Mouse (Mus musculus) myocyte (in vitro differentiated cells): ENCODE measurements around the gene Ccl9.

Experiments used
- CEBPB ChIP-seq: IDR thresholded peaks from 2 replicates; pipeline ENCODE4 v1.6.1; 2011; ENCODE audit warnings: mild to moderate bottlenecking, moderate library complexity; ENCODE audit not compliant: poor library complexity, insufficient read depth, severe bottlenecking
- E2F4 ChIP-seq: IDR thresholded peaks from one replicate; pipeline ENCODE4 v1.6.1; 2011; ENCODE audit warnings: mild to moderate bottlenecking, control low read depth, moderate library complexity; ENCODE audit not compliant: insufficient read depth
- MYOG ChIP-seq, 3 experiments: IDR thresholded peaks; one replicate each; pipeline ENCODE4 v1.6.1; 2011; ENCODE audit warnings: control low read depth in 2 of 3, low read depth in 2 of 3, mild to moderate bottlenecking in 2 of 3; ENCODE audit not compliant: insufficient read length in 2 of 3, control insufficient read depth in 1 of 3, insufficient read depth in 1 of 3
- POLR2A ChIP-seq: IDR thresholded peaks from one replicate; pipeline ENCODE4 v1.6.1; 2011; ENCODE audit warnings: low read depth, mild to moderate bottlenecking, control low read depth, moderate library complexity; ENCODE audit not compliant: insufficient read length
- POLR2AphosphoS2 ChIP-seq: IDR thresholded peaks from one replicate; pipeline ENCODE4 v1.6.1; 2011; ENCODE audit warnings: low read depth, control low read depth; ENCODE audit not compliant: insufficient read length
- REST ChIP-seq: IDR thresholded peaks from one replicate; pipeline ENCODE4 v1.6.1; 2011; ENCODE audit warnings: mild to moderate bottlenecking, control low read depth, moderate library complexity; ENCODE audit not compliant: insufficient read depth, insufficient read length
- SRF ChIP-seq: IDR thresholded peaks from one replicate; pipeline ENCODE4 v1.6.1; 2011; ENCODE audit warnings: low read depth; ENCODE audit not compliant: control insufficient read depth, insufficient read length
- TCF12 ChIP-seq: IDR thresholded peaks from one replicate; pipeline ENCODE4 v1.6.1; 2011; ENCODE audit warnings: mild to moderate bottlenecking, control low read depth; ENCODE audit not compliant: poor library complexity, insufficient read depth, severe bottlenecking
- TCF3 ChIP-seq: IDR thresholded peaks from one replicate; pipeline ENCODE4 v1.6.1; 2011; ENCODE audit warnings: low read depth, control low read depth; ENCODE audit not compliant: insufficient read length

DNA sequence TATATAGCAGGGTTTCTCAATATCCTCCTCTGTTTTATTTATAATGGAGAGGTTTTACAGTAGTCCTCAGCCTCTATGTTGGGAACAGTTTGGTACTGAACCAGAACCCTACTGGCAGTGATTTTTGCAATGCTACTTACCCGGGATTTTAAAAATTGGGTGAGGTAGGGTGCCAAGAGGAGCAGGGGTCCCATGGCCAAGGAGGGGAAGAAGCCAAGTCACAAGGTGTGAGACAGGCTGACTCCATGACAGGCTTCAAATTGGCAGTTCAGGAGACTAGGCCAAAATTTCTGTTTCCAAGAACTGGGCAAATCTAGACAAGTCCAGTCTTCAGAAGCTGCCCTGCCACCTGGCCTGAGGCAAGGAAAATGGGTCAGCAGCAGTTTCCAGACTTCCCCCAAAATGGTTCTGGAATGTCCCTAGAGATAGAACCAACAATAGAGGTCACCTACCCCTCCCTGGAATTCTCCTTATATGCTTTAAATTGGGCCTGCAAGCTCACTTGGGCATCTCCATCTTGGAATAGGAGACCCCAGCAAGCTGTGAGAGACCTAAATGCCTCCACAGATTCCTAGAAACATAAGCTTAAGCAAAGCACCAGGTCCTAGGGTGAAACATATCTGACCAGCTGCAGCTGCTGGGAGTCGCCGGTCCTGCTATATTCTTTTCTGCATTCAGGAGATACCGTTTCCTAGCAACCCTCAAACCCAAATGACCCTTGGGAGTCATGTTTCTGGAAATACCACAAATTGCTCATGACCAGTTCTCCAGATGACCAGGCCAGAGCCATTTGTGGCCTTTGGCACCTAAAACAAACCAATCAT, 4.4 kb upstream of the Ccl9 start:
- no peak for TF ChIP-seq SRF
- no peak for TF ChIP-seq E2F4
- no peak for TF ChIP-seq TCF12
- TF ChIP-seq CEBPB, result no peak
- no peak for TF ChIP-seq TCF3
- TF ChIP-seq POLR2A, result no peak
- TF ChIP-seq POLR2AphosphoS2, result no peak
- peak in 1 of 3 experiments; percentile 52 for TF ChIP-seq MYOG (IDR thresholded peaks at IDR 0.05; ENCODE audit: control insufficient read depth in 1 of 3, insufficient read depth in 1 of 3, insufficient read length in 2 of 3, low read depth in 2 of 3)
- TF ChIP-seq REST, result no peak
